Mouse (Mus musculus): ENCODE results near the gene Capsl. TPM values are rescaled to one million over a fixed set of nuclear protein-coding genes. Genes with fewer than 3 reads are reported as not detected.

Capsl gene
- polyA plus RNA-seq, 1 experiment = not detected

DNA sequence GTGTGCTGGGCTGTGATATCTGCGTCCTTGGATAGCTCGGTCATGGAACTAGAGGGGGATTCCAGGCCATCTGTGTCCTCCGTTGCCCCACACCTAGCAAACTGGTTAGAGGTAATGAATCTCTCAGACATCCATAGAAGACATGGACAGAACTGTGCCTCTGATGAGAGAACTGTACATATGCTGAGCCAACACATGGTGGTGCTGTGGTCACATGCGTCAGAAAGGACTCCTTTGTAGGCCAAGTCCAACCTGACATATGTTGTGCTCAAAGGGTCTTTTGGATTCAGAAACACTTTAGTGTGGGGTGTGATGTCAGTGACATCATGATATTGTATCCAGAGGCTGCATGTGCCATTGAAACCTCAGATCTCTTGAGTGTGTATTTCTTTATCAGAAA is 19.4 kb downstream of the Capsl start:
- no peak for TF ChIP-seq MYOG (IDR thresholded peaks at IDR 0.05; ENCODE audit: control insufficient read depth in 1 of 3, insufficient read depth in 1 of 3, insufficient read length in 2 of 3, low read depth in 2 of 3)
- no peak for TF ChIP-seq REST (IDR thresholded peaks at IDR 0.05; ENCODE audit: insufficient read depth, insufficient read length)
- TF ChIP-seq E2F4 (IDR thresholded peaks at IDR 0.05; ENCODE audit: insufficient read depth) = no peak
- no peak for TF ChIP-seq TCF3 (IDR thresholded peaks at IDR 0.05; ENCODE audit: insufficient read length, low read depth)
- TF ChIP-seq TCF12 (IDR thresholded peaks at IDR 0.05; ENCODE audit: insufficient read depth, poor library complexity, severe bottlenecking) = no peak
- TF ChIP-seq CEBPB (IDR thresholded peaks at IDR 0.05; ENCODE audit: insufficient read depth, poor library complexity, severe bottlenecking) = no peak
- no peak for TF ChIP-seq POLR2AphosphoS2 (IDR thresholded peaks at IDR 0.05; ENCODE audit: insufficient read length, low read depth)
- no peak for TF ChIP-seq SRF (IDR thresholded peaks at IDR 0.05; ENCODE audit: control insufficient read depth, insufficient read length, low read depth)
- TF ChIP-seq POLR2A (IDR thresholded peaks at IDR 0.05; ENCODE audit: insufficient read length, low read depth) = no peak
- no peak for TF ChIP-seq USF1 (IDR thresholded peaks at IDR 0.05; ENCODE audit: low read depth)
- no peak for TF ChIP-seq MAX (IDR thresholded peaks at IDR 0.05; ENCODE audit: low read depth)
- TF ChIP-seq MYOD1 (IDR thresholded peaks at IDR 0.05; ENCODE audit: control insufficient read depth in 1 of 3, insufficient read length in 2 of 3, low read depth in 2 of 3) = no peak
- Histone ChIP-seq H3K36me3 (ENCODE audit: control insufficient read depth, insufficient read depth) (no peaks in the 10 kb centered on the region), H3K4me3 (no peak overlapping the region), H3ac (ENCODE audit: control insufficient read depth, insufficient read length) (no peak overlapping the region), H3K27me3 (ENCODE audit: control insufficient read depth, insufficient read depth, insufficient read length) (no peaks in the 10 kb centered on the region), H3K4me2 (ENCODE audit: low read depth) (no peak overlapping the region), H3K79me2 (ENCODE audit: control insufficient read depth, insufficient read depth) (no peaks in the 10 kb centered on the region)

DNA sequence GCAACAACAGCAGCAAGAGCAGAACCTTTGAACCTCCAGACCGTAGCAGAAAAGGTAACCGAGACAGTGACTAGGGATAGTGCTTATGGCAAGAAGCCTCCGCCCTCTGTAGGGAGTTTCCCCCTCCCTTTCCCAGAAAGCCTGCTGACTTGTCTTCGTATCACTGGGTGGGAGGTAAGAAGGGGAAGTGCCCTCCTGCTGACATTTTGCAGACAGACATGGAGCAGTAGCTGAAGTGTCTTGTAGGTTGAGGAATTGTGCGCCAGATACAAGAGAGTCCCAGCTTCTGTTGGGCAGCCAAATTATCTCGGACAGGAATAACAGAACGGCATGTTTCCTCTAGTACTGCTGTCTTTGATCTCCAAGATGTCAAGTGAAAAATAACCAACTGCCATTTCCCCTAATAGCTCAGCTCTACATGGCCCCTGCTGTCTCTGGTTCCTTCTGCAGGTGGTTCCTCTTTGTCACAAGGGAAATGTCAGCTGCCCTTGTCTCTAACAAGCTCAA is 27.7 kb downstream of the Capsl start:
- TF ChIP-seq POLR2A (IDR thresholded peaks at IDR 0.05; ENCODE audit: insufficient read length, low read depth) = no peak
- TF ChIP-seq MYOG (IDR thresholded peaks at IDR 0.05; ENCODE audit: control insufficient read depth in 1 of 3, insufficient read depth in 1 of 3, insufficient read length in 2 of 3, low read depth in 2 of 3) = no peak
- TF ChIP-seq POLR2AphosphoS2 (IDR thresholded peaks at IDR 0.05; ENCODE audit: insufficient read length, low read depth) = no peak
- TF ChIP-seq MAX (IDR thresholded peaks at IDR 0.05; ENCODE audit: low read depth) = no peak
- Histone ChIP-seq H3K4me3 (no peak overlapping the region), H3K79me2 (ENCODE audit: control insufficient read depth, insufficient read depth) (no peaks in the 10 kb centered on the region), H3K27me3 (ENCODE audit: control insufficient read depth, insufficient read depth, insufficient read length) (no peaks in the 10 kb centered on the region), H3K4me2 (ENCODE audit: low read depth) (no peak overlapping the region), H3ac (ENCODE audit: control insufficient read depth, insufficient read length) (no peak overlapping the region), H3K36me3 (ENCODE audit: control insufficient read depth, insufficient read depth) (no peaks in the 10 kb centered on the region)

- no peaks in the 10 kb centered on the region for H3K79me2 ChIP-seq (ENCODE audit: control insufficient read depth, insufficient read depth)
- H3K4me3 ChIP-seq = no peak overlapping the region
- H3K4me2 ChIP-seq (ENCODE audit: low read depth) = no peak overlapping the region
- no peaks in the 10 kb centered on the region for H3K27me3 ChIP-seq (ENCODE audit: control insufficient read depth, insufficient read depth, insufficient read length)
- H3ac ChIP-seq (ENCODE audit: control insufficient read depth, insufficient read length) = no peak overlapping the region
- TF ChIP-seq MAX (IDR thresholded peaks at IDR 0.05; ENCODE audit: low read depth) (no peak), POLR2A (IDR thresholded peaks at IDR 0.05; ENCODE audit: insufficient read length, low read depth) (no peak), E2F4 (IDR thresholded peaks at IDR 0.05; ENCODE audit: insufficient read depth) (no peak), TCF12 (IDR thresholded peaks at IDR 0.05; ENCODE audit: insufficient read depth, poor library complexity, severe bottlenecking) (no peak), TCF3 (IDR thresholded peaks at IDR 0.05; ENCODE audit: insufficient read length, low read depth) (no peak), MYOG (IDR thresholded peaks at IDR 0.05; ENCODE audit: control insufficient read depth in 1 of 3, insufficient read depth in 1 of 3, insufficient read length in 2 of 3, low read depth in 2 of 3) (no peak), POLR2AphosphoS2 (IDR thresholded peaks at IDR 0.05; ENCODE audit: insufficient read length, low read depth) (no peak), REST (IDR thresholded peaks at IDR 0.05; ENCODE audit: insufficient read depth, insufficient read length) (no peak), MYOD1 (IDR thresholded peaks at IDR 0.05; ENCODE audit: control insufficient read depth in 1 of 3, insufficient read length in 2 of 3, low read depth in 2 of 3) (no peak), USF1 (IDR thresholded peaks at IDR 0.05; ENCODE audit: low read depth) (no peak), CEBPB (IDR thresholded peaks at IDR 0.05; ENCODE audit: insufficient read depth, poor library complexity, severe bottlenecking) (no peak), SRF (IDR thresholded peaks at IDR 0.05; ENCODE audit: control insufficient read depth, insufficient read length, low read depth) (no peak)
- no peaks in the 10 kb centered on the region for H3K36me3 ChIP-seq (ENCODE audit: control insufficient read depth, insufficient read depth)
Measured at GRCm38 (mm10) chr15:9464039-9464438, 28.2 kb downstream of the Capsl start.

DNA sequence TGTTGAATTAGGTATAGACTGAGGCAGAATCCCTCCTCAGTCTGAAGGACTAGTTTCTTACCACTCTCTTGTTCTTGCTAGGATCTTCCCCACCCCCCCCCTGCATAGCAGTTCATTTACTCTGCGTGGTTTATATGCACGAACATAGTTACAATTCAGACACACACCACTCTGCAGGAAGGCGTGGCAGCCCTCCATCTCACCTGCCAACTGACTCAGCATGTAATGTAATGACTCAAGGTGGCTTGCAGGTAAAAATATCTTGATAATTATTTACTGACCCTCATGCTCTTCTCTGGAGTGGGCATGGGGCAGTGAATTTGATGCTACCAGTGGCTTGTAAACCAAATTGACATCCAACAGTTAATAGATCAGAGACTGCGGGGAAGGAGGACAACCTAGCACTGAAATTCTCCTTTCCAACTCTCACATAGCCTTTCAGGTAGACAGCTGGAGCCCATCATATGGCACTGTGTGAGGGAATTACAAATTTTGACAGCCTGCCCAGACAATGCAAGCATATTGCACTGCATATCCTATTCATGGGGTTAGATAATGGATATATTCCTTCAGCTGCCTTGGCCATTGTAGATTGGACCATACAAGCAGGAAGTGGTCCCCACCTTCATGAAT is 35.3 kb downstream of the Capsl start:
- Histone ChIP-seq H3ac (ENCODE audit: control insufficient read depth, insufficient read length) (no peak overlapping the region), H3K4me3 (no peak overlapping the region)
- TF ChIP-seq E2F4 (IDR thresholded peaks at IDR 0.05; ENCODE audit: insufficient read depth) (no peak), POLR2AphosphoS2 (IDR thresholded peaks at IDR 0.05; ENCODE audit: insufficient read length, low read depth) (no peak)

GRCm38 (mm10) chr15:9472167-9472566 is 36.3 kb downstream of the Capsl start:
- Histone ChIP-seq H3K79me2 (ENCODE audit: control insufficient read depth, insufficient read depth) (no peaks in the 10 kb centered on the region), H3K36me3 (ENCODE audit: control insufficient read depth, insufficient read depth) (no peaks in the 10 kb centered on the region), H3K4me2 (ENCODE audit: low read depth) (no peak overlapping the region), H3K27me3 (ENCODE audit: control insufficient read depth, insufficient read depth, insufficient read length) (no peaks in the 10 kb centered on the region), H3ac (ENCODE audit: control insufficient read depth, insufficient read length) (no peak overlapping the region), H3K4me3 (no peak overlapping the region)
- TF ChIP-seq USF1 (IDR thresholded peaks at IDR 0.05; ENCODE audit: low read depth) = no peak
- TF ChIP-seq TCF12 (IDR thresholded peaks at IDR 0.05; ENCODE audit: insufficient read depth, poor library complexity, severe bottlenecking) = no peak
- TF ChIP-seq MYOD1 (IDR thresholded peaks at IDR 0.05; ENCODE audit: control insufficient read depth in 1 of 3, insufficient read length in 2 of 3, low read depth in 2 of 3) = no peak
- no peak for TF ChIP-seq POLR2AphosphoS2 (IDR thresholded peaks at IDR 0.05; ENCODE audit: insufficient read length, low read depth)
- no peak for TF ChIP-seq POLR2A (IDR thresholded peaks at IDR 0.05; ENCODE audit: insufficient read length, low read depth)
- TF ChIP-seq E2F4 (IDR thresholded peaks at IDR 0.05; ENCODE audit: insufficient read depth) = no peak
- TF ChIP-seq CEBPB (IDR thresholded peaks at IDR 0.05; ENCODE audit: insufficient read depth, poor library complexity, severe bottlenecking) = no peak
- TF ChIP-seq REST (IDR thresholded peaks at IDR 0.05; ENCODE audit: insufficient read depth, insufficient read length) = no peak
- TF ChIP-seq SRF (IDR thresholded peaks at IDR 0.05; ENCODE audit: control insufficient read depth, insufficient read length, low read depth) = no peak
- TF ChIP-seq TCF3 (IDR thresholded peaks at IDR 0.05; ENCODE audit: insufficient read length, low read depth) = no peak
- no peak for TF ChIP-seq MYOG (IDR thresholded peaks at IDR 0.05; ENCODE audit: control insufficient read depth in 1 of 3, insufficient read depth in 1 of 3, insufficient read length in 2 of 3, low read depth in 2 of 3)
- no peak for TF ChIP-seq MAX (IDR thresholded peaks at IDR 0.05; ENCODE audit: low read depth)

More for the DNA sequence above, 35.3 kb downstream of the Capsl start:
- H3K4me2 ChIP-seq (ENCODE audit: low read depth) = no peak overlapping the region
- no peaks in the 10 kb centered on the region for H3K36me3 ChIP-seq (ENCODE audit: control insufficient read depth, insufficient read depth)
- no peaks in the 10 kb centered on the region for H3K79me2 ChIP-seq (ENCODE audit: control insufficient read depth, insufficient read depth)
- no peaks in the 10 kb centered on the region for H3K27me3 ChIP-seq (ENCODE audit: control insufficient read depth, insufficient read depth, insufficient read length)

All from myocyte (in vitro differentiated cells).